Mouse (Mus musculus): Measurements from ENCODE around the gene Gm5565.

GRCm38 (mm10) chr5:146203921-146204320 lies 43.6 kb upstream of the Gm5565 start:
- TF ChIP-seq CTCF (IDR thresholded peaks at IDR 0.05; ENCODE audit: low read depth) (no peak), EP300 (IDR thresholded peaks at IDR 0.05; ENCODE audit: low read depth) (no peak)

Data from liver, embryonic 14.5 days (tissue).